Mouse (Mus musculus): Measurements from ENCODE around the gene Serpina1f. TPM values are rescaled to one million over a fixed set of nuclear protein-coding genes. Genes with fewer than 3 reads are reported as not detected.

Serpina1f gene
- polyA plus RNA-seq, 1 experiment from 2014 or later, result not detected

DNA sequence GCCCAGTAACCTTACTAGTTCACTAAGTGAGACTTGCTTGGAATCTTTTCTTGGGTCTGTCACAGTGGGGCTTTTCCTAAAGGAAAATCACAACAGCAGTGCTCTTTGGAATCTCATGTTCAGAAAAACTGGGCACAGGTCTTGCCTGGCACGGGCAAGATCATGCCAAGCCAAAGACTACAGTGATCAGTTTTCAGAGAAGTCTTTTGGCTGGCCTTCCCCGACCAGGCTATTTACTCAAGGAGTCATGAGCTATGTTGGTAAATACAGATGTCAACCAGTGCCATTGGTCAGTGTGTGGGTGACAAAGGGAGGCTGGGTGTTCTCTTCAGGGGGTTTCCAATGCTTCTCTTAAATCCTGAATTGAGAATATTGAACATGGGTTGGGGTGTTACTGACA lies 36.2 kb downstream of the Serpina1f start:
- Histone ChIP-seq H3K36me3 (no peaks in the 10 kb centered on the region), H3K4me2 (no peak overlapping the region), H3K4me3 (no peak overlapping the region), H3K27me3 (no peaks in the 10 kb centered on the region), H3K9ac (no peak overlapping the region), H3K27ac (no peak overlapping the region), H3K9me3 (no peaks in the 10 kb centered on the region), H3K4me1 (replicated peaks) (no peaks in the 10 kb centered on the region)
- ATAC-seq (ENCODE audit: low FRiP score), result no peak
- 90% methylated on average over 2 of the region's 2 CpGs for WGBS

DNA sequence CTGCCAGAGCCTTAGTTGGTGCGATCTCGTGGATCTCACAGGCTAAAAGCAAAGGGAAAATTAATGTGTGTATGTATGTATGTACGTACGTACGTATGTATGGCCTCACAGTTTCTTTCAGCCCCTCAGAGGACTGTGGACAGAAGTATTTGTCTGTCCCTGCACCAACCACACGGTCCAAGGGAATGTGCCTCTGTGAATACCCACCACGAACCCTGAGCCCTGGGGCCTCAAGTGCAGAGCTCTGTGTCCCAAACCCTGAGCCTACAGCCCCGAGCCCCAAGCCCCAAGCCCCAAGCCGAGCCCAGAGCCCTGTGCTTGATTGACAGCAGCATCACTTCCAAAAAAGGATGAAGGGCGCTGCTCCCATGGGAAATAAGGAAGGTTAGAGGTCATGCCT lies 37.3 kb downstream of the Serpina1f start:
- Histone ChIP-seq H3K4me1 (replicated peaks) (no peaks in the 10 kb centered on the region), H3K27ac (no peak overlapping the region), H3K36me3 (no peaks in the 10 kb centered on the region), H3K9me3 (no peaks in the 10 kb centered on the region), H3K4me3 (no peak overlapping the region), H3K9ac (no peak overlapping the region), H3K4me2 (no peak overlapping the region), H3K27me3 (no peaks in the 10 kb centered on the region)
- WGBS, result 87% methylated on average over 10 of the region's 10 CpGs
- ATAC-seq (ENCODE audit: low FRiP score), result no peak

DNA sequence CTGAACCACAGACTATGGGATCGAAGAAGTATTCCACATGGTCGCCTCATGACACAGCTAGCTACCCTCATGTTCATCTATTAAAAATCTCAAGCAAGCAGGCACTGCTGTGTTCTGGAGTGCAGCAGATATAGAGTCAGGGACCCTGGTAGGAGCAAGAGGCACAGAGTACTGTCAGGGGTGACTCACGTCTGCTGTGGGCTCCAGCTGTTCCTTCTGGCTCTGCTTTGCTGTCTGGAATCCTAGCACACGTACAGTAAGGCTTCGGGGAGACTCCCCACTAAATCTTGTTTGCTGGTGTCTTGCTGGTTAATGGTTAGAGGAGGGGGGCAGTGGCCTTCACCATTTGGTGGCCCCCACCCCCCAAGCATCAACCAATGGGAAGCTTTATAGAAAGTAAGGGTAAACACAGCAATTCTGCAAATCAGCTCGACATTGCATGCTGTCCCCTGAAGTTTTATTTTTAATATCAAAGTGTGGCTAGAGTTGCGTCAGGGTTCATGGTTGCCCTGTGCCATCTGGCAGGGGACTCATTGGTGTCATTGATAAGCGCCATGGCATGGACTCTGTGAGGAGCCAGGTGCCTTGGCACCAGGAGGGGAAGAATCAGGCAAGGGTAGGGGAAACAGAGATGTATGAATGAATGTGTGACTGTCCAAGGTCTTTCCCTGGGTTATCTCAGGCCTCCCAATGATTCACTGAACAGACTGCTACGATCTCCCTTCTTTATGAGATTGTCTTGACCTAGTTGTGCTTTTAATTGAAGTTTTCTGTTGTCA lies 38.3 kb downstream of the Serpina1f start, which contains the start of gene Serpina6:
Gene Serpina6 (minus strand): TSS at position 365 of the 779 bp plus-strand sequence.
- 84% methylated on average over 9 of the region's 9 CpGs for WGBS
- H3K9ac ChIP-seq, result no peak within 1 kb of the TSS

GRCm38 (mm10) chr12:103655123-103656044 lies 39.9 kb downstream of the Serpina1f start:
- no peak overlapping the region for H3K4me3 ChIP-seq
- 89% methylated on average over 7 of the region's 7 CpGs for WGBS
- no peak overlapping the region for H3K27ac ChIP-seq
- H3K4me1 ChIP-seq (replicated peaks), result no peaks in the 10 kb centered on the region
- H3K4me2 ChIP-seq, result no peak overlapping the region
- H3K27me3 ChIP-seq, result no peaks in the 10 kb centered on the region
- no peaks in the 10 kb centered on the region for H3K9me3 ChIP-seq
- H3K36me3 ChIP-seq, result no peaks in the 10 kb centered on the region
- H3K9ac ChIP-seq, result no peak overlapping the region
- ATAC-seq (ENCODE audit: low FRiP score), result no peak

More for the DNA sequence above, 38.3 kb downstream of the Serpina1f start, which contains the start of gene Serpina6:
- H3K4me2 ChIP-seq, result no peak within 1 kb of the TSS
- no peak within 1 kb of the TSS for H3K4me3 ChIP-seq
- no peaks in the 10 kb centered on the region for H3K36me3 ChIP-seq
- no peak within 1 kb of the TSS for H3K27ac ChIP-seq
- no peaks in the 10 kb centered on the region for H3K4me1 ChIP-seq (replicated peaks)
- ATAC-seq (ENCODE audit: low FRiP score), result no peak
- no peaks in the 10 kb centered on the region for H3K9me3 ChIP-seq
- no peaks in the 10 kb centered on the region for H3K27me3 ChIP-seq

DNA sequence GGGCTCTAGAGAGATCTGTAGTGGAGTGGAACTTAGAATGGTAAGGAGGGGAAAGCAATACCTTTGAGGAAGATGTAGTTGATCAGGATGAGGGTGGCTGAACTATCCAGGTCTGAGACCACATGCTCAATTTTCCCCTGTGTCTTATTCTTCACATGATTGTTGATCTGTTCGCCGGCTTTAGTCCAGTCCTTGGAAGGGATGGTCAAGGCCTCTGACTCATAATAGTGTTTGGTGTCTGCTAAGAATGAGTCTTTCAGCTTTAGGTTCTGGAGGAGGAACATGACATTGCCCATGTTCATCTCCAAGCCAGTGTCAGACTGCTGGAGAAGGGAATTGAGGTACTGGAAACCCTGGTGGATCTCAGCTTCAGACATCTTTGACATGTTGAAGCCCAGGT lies 41.5 kb downstream of the Serpina1f start:
- no peak overlapping the region for H3K27ac ChIP-seq
- no peak overlapping the region for H3K9ac ChIP-seq
- H3K4me2 ChIP-seq, result no peak overlapping the region
- no peaks in the 10 kb centered on the region for H3K27me3 ChIP-seq
- ATAC-seq (ENCODE audit: low FRiP score), result no peak
- WGBS, result 96% methylated on average over 2 of the region's 2 CpGs
- H3K4me1 ChIP-seq (replicated peaks), result no peaks in the 10 kb centered on the region
- no peaks in the 10 kb centered on the region for H3K36me3 ChIP-seq
- no peaks in the 10 kb centered on the region for H3K9me3 ChIP-seq
- no peak overlapping the region for H3K4me3 ChIP-seq

- Histone ChIP-seq H3K9me3 (no peaks in the 10 kb centered on the region), H3K27ac (no peak overlapping the region), H3K4me3 (no peak overlapping the region), H3K9ac (no peak overlapping the region), H3K27me3 (no peaks in the 10 kb centered on the region), H3K36me3 (no peaks in the 10 kb centered on the region), H3K4me1 (replicated peaks) (no peaks in the 10 kb centered on the region), H3K4me2 (no peak overlapping the region)
- WGBS, result 84% methylated on average over 2 of the region's 2 CpGs
- ATAC-seq (ENCODE audit: low FRiP score), result no peak
These were observed 49.0 kb downstream of the Serpina1f start for GRCm38 (mm10) chr12:103646314-103646713.

- Histone ChIP-seq H3K27me3 (no peaks in the 10 kb centered on the region), H3K4me3 (no peak overlapping the region), H3K9ac (no peak overlapping the region), H3K4me1 (replicated peaks) (no peaks in the 10 kb centered on the region), H3K27ac (no peak overlapping the region), H3K9me3 (no peaks in the 10 kb centered on the region), H3K36me3 (no peaks in the 10 kb centered on the region), H3K4me2 (no peak overlapping the region)
- 46% methylated on average over 5 of the region's 5 CpGs for WGBS
- no peak for ATAC-seq (ENCODE audit: low FRiP score)
These were observed 50.7 kb downstream of the Serpina1f start for GRCm38 (mm10) chr12:103644601-103645000.

GRCm38 (mm10) chr12:103643818-103644217 lies 51.5 kb downstream of the Serpina1f start:
- H3K4me1 ChIP-seq (replicated peaks), result no peaks in the 10 kb centered on the region
- no peak overlapping the region for H3K4me3 ChIP-seq
- H3K36me3 ChIP-seq, result no peaks in the 10 kb centered on the region
- H3K9ac ChIP-seq, result no peak overlapping the region
- ATAC-seq (ENCODE audit: low FRiP score), result no peak
- H3K27me3 ChIP-seq, result no peaks in the 10 kb centered on the region
- H3K27ac ChIP-seq, result no peak overlapping the region
- no peaks in the 10 kb centered on the region for H3K9me3 ChIP-seq
- H3K4me2 ChIP-seq, result no peak overlapping the region
- WGBS, result 86% methylated on average over 3 of the region's 3 CpGs

DNA sequence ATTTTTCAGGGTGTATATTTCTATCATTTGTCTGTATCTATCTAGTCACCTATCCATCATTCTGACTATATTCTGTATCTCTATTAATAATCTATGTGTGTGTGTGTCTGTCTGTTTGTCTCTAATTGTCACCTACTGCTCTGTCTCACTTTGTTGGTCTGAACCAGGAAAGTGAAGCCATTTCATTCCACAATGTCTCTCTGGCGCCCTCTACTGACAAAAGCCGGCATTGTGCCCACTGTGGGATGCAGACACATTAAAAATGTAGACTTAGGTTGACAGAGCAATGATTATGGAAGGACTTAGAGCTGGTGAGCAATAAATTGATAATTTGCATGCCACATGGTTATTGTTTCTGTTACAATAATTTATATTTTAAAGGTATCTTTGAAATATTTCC lies 52.0 kb downstream of the Serpina1f start:
- no peaks in the 10 kb centered on the region for H3K27me3 ChIP-seq
- no peaks in the 10 kb centered on the region for H3K36me3 ChIP-seq
- H3K4me1 ChIP-seq (replicated peaks), result no peaks in the 10 kb centered on the region
- no peak for ATAC-seq (ENCODE audit: low FRiP score)
- H3K4me3 ChIP-seq, result no peak overlapping the region
- no peak overlapping the region for H3K27ac ChIP-seq
- H3K9me3 ChIP-seq, result no peaks in the 10 kb centered on the region
- 1% methylated on average over 2 of the region's 2 CpGs for WGBS
- H3K4me2 ChIP-seq, result no peak overlapping the region
- H3K9ac ChIP-seq, result no peak overlapping the region

Other genes with a start within 250 kb of the Serpina1f start
- not detected in 2 replicates for gene Ifi27l2b, start 238.3 kb downstream of the Serpina1f start, polyA plus RNA-seq (2015; fragmentation: Nextera tagmentation; extraction: Ambion mirVana)
- 2.5 and 3.0 TPM in 2 replicates for gene Ppp4r4, start 163.2 kb downstream of the Serpina1f start, polyA plus RNA-seq (2015; fragmentation: Nextera tagmentation; extraction: Ambion mirVana)
- not detected in 2 replicates for gene Serpina10, start 64.1 kb downstream of the Serpina1f start, polyA plus RNA-seq (2015; fragmentation: Nextera tagmentation; extraction: Ambion mirVana)
- gene Serpina6, start 38.3 kb downstream of the Serpina1f start, polyA plus RNA-seq (2015; fragmentation: Nextera tagmentation; extraction: Ambion mirVana), result 0.48 TPM in 1 of 2 replicates, not detected in the other
- not detected in 2 replicates for gene Serpina16, start 19.4 kb downstream of the Serpina1f start, polyA plus RNA-seq (2015; fragmentation: Nextera tagmentation; extraction: Ambion mirVana)
- not detected in 2 replicates for gene Serpina1d, start 78.1 kb upstream of the Serpina1f start, polyA plus RNA-seq (2015; fragmentation: Nextera tagmentation; extraction: Ambion mirVana)
- 0.89 TPM in 1 of 2 replicates, not detected in the other for gene Serpina1b, start 134.8 kb upstream of the Serpina1f start, polyA plus RNA-seq (2015; fragmentation: Nextera tagmentation; extraction: Ambion mirVana)
- 0.31 TPM in 1 of 2 replicates, not detected in the other for gene Serpina1a, start 168.0 kb upstream of the Serpina1f start, polyA plus RNA-seq (2015; fragmentation: Nextera tagmentation; extraction: Ambion mirVana)
- 0.18 TPM in 1 of 2 replicates, not detected in the other for gene Serpina1c, start 209.4 kb upstream of the Serpina1f start, polyA plus RNA-seq (2015; fragmentation: Nextera tagmentation; extraction: Ambion mirVana)